Mouse (Mus musculus) G1E (cell line): ENCODE measurements around the gene Cat. TPM values are rescaled to one million over a fixed set of nuclear protein-coding genes. Genes with fewer than 3 reads are reported as not detected.

ENCODE experiments used
- ATAC-seq: 2 replicates; pipeline ENCODE4 v1.8.0; 2016; ENCODE audit warnings: mild to moderate bottlenecking; ENCODE audit not compliant: insufficient number of reproducible peaks, poor library complexity, low FRiP score, severe bottlenecking; ENCODE audit errors: extremely low read depth
- DNase-seq: peaks from one replicate; pipeline ENCODE4 v3.0.0; 2012; ENCODE audit warnings: low spot score
- H3K27me3 ChIP-seq: 2 replicates; pipeline ENCODE4 v1.6.1; 2012; ENCODE audit warnings: mild to moderate bottlenecking, low read length, inconsistent platforms; ENCODE audit not compliant: insufficient read depth
- H3K36me3 ChIP-seq: replicated peaks from 2 replicates; pipeline ENCODE3; 2012; ENCODE audit warnings: mild to moderate bottlenecking, inconsistent platforms
- H3K4me1 ChIP-seq: 2 replicates; pipeline ENCODE4 v1.6.1; 2012; ENCODE audit warnings: low read depth, low read length, inconsistent platforms, mixed read lengths; ENCODE audit not compliant: insufficient read depth
- H3K4me3 ChIP-seq: 2 replicates; pipeline ENCODE4 v1.5.1; 2012; ENCODE audit warnings: low read depth, mild to moderate bottlenecking, inconsistent platforms, low read length, moderate library complexity, mixed read lengths
- H3K9me3 ChIP-seq: replicated peaks from 2 replicates; pipeline ENCODE4 v1.6.1; 2012; ENCODE audit warnings: inconsistent platforms
- CTCF ChIP-seq: IDR thresholded peaks from 2 replicates; pipeline ENCODE4 v1.5.1; 2012; ENCODE audit warnings: low read depth, low read length, inconsistent platforms, mixed read lengths
- GATA1 ChIP-seq: IDR thresholded peaks from 2 replicates; pipeline ENCODE4 v1.6.1; 2012; ENCODE audit warnings: borderline replicate concordance, low read length, inconsistent platforms, mixed read lengths
- GATA2 ChIP-seq: IDR thresholded peaks from 2 replicates; pipeline ENCODE4 v1.6.1; 2012; ENCODE audit warnings: low read depth, low read length, inconsistent platforms, borderline replicate concordance
- POLR2AphosphoS5 ChIP-seq: IDR thresholded peaks from 2 replicates; pipeline ENCODE4 v1.6.1; 2012; ENCODE audit warnings: low read depth, low read length, inconsistent platforms; ENCODE audit not compliant: insufficient replicate concordance
- TAL1 ChIP-seq: conservative IDR thresholded peaks from 2 replicates; pipeline ENCODE4 v1.6.1; 2012; ENCODE audit warnings: low read depth, low read length, inconsistent platforms, mixed read lengths
- polyA plus RNA-seq: library from polyadenylated mRNA; stranded (reverse); fragments of >175 nt; gene quantifications from 2 replicates; pipeline ENCODE4 v1.2.3, GENCODE M21; 2012
- total RNA-seq, 2 experiments: library from RNA; stranded (forward) in 1 of 2; stranded (reverse) in 1 of 2; fragments of 200-1000 nt in 1 of 2; fragments of >200 nt in 1 of 2; fragmentation: Nextera tagmentation in 1 of 2; gene quantifications; 2 replicates each; pipeline ENCODE4 v1.2.3; 2014 to 2017

Gene Cat
- total and polyA plus RNA-seq, 3 experiments, result 122 to 325 (median 144) TPM

DNA sequence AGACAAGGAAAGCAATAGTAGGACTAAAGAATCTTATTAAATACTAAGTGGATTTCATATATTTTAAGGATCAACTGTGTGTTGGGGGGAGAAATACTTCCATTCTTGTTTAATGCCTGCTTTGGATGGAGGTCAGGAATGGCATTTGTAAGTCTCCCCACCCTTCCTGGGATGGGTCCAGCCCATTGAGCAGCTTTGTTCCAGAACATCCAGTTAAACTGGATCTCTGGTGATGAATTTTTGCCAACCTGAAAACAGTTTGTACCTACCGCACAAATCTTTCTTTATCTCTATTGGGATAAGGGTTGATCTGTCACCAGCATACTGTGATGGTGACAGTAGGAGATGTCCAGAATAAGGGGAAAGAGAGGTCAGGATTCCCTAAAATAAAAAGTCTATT lies 26.1 kb upstream of the Cat start:
- Histone ChIP-seq H3K9me3 (no peaks in the 10 kb centered on the region), H3K4me3 (no peak overlapping the region), H3K36me3 (no peaks in the 10 kb centered on the region), H3K27me3 (peaks cover 7% of the 10 kb centered on the region), H3K4me1 (no peaks in the 10 kb centered on the region)
- TF ChIP-seq TAL1, result no peak
- TF ChIP-seq GATA2, result no peak
- TF ChIP-seq GATA1, result no peak
- no peak for TF ChIP-seq CTCF
- no peak for TF ChIP-seq POLR2AphosphoS5
- no peak for ATAC-seq
- no peak for DNase-seq

- DNase-seq (no peak), ATAC-seq (no peak)
- Histone ChIP-seq H3K36me3 (no peaks in the 10 kb centered on the region), H3K9me3 (peaks cover 2% of the 10 kb centered on the region; the same call in 1 of the 2 replicates), H3K27me3 (no peaks in the 10 kb centered on the region; the same call in 1 of the 2 replicates), H3K4me3 (no peak overlapping the region), H3K4me1 (no peaks in the 10 kb centered on the region)
- TF ChIP-seq TAL1 (no peak), POLR2AphosphoS5 (no peak), CTCF (no peak), GATA1 (no peak), GATA2 (no peak)
Measured at GRCm38 (mm10) chr2:103507651-103508050, 22.7 kb upstream of the Cat start.

DNA sequence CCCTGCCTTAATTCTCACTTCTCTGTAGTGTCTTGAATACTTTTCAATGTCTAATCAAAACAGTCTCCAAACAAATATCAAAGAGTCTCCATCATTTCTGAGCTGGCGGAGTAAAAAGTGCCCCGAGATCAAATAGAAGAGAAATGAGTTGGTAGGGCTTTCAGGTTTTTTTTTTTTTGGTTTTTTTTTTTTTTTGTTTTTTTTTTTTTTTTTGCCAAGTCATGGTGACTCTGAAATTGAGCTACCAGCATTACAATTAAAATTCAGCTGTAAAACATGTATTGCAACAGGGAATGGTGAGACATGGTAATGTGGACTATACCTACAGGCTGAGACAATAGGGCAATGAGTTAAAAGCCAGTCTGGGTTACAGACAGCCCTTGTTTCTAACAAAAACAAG lies 21.0 kb upstream of the Cat start:
- no peaks in the 10 kb centered on the region for H3K27me3 ChIP-seq
- no peak for ATAC-seq
- no peaks in the 10 kb centered on the region for H3K36me3 ChIP-seq
- no peak for DNase-seq
- no peaks in the 10 kb centered on the region for H3K4me1 ChIP-seq
- peaks cover 2% of the 10 kb centered on the region; the same call in 1 of the 2 replicates for H3K9me3 ChIP-seq
- no peak overlapping the region for H3K4me3 ChIP-seq
- TF ChIP-seq POLR2AphosphoS5 (no peak), TAL1 (no peak), GATA2 (no peak), CTCF (no peak), GATA1 (no peak)

GRCm38 (mm10) chr2:103504463-103504862 lies 19.5 kb upstream of the Cat start:
- no peak for ATAC-seq
- Histone ChIP-seq H3K9me3 (peaks cover 2% of the 10 kb centered on the region; the same call in 1 of the 2 replicates), H3K4me1 (no peaks in the 10 kb centered on the region), H3K36me3 (no peaks in the 10 kb centered on the region), H3K4me3 (no peak overlapping the region), H3K27me3 (no peaks in the 10 kb centered on the region)
- DNase-seq, result no peak
- no peak for TF ChIP-seq GATA2
- no peak for TF ChIP-seq POLR2AphosphoS5
- TF ChIP-seq GATA1, result no peak
- TF ChIP-seq TAL1, result no peak
- TF ChIP-seq CTCF, result no peak

DNA sequence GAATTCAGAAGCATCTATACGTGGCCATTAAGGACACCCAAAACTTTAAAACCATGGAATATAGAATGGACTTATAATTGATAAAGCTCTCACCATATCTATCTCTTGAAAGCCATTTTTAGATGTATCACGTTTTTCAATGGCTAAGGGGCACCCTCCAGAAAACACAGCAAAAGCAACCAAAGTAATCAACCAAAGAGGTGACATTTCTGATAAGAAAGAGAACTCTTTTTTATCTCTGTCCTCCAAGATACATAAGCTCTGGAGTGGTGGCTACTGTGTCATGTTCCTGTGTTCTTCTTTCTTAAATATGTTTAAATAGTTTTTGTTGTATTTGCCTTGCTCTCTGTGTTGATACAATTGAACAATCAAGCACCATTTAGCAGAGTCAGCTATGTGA lies 15.8 kb upstream of the Cat start:
- Histone ChIP-seq H3K9me3 (peaks cover 2% of the 10 kb centered on the region; the same call in 1 of the 2 replicates), H3K4me3 (no peak overlapping the region), H3K36me3 (no peaks in the 10 kb centered on the region), H3K4me1 (no peaks in the 10 kb centered on the region; the same call in 1 of the 2 replicates), H3K27me3 (peaks cover 6% of the 10 kb centered on the region; the same call in 1 of the 2 replicates)
- ATAC-seq, result no peak
- TF ChIP-seq TAL1, result no peak
- no peak for TF ChIP-seq CTCF
- TF ChIP-seq GATA2, result no peak
- TF ChIP-seq GATA1, result no peak
- no peak for TF ChIP-seq POLR2AphosphoS5
- DNase-seq, result no peak

GRCm38 (mm10) chr2:103495633-103496418 lies 10.9 kb upstream of the Cat start:
- Histone ChIP-seq H3K9me3 (no peaks in the 10 kb centered on the region), H3K4me3 (no peak overlapping the region), H3K27me3 (peaks cover 9% of the 10 kb centered on the region; the same call in 1 of the 2 replicates), H3K36me3 (no peaks in the 10 kb centered on the region), H3K4me1 (no peaks in the 10 kb centered on the region; the same call in 1 of the 2 replicates)
- TF ChIP-seq GATA2 (no peak), POLR2AphosphoS5 (no peak), CTCF (no peak), TAL1 (no peak), GATA1 (no peak)
- DNase-seq, result no peak
- no peak; the same call in 1 of the 2 replicates for ATAC-seq
